Mouse (Mus musculus): ENCODE results near the gene Greb1. TPM values are rescaled to one million over a fixed set of nuclear protein-coding genes. Genes with fewer than 3 reads are reported as not detected.

Greb1 gene
- total RNA-seq, 2 experiments from 2014 or later, result 0.27 to 0.38 TPM

DNA sequence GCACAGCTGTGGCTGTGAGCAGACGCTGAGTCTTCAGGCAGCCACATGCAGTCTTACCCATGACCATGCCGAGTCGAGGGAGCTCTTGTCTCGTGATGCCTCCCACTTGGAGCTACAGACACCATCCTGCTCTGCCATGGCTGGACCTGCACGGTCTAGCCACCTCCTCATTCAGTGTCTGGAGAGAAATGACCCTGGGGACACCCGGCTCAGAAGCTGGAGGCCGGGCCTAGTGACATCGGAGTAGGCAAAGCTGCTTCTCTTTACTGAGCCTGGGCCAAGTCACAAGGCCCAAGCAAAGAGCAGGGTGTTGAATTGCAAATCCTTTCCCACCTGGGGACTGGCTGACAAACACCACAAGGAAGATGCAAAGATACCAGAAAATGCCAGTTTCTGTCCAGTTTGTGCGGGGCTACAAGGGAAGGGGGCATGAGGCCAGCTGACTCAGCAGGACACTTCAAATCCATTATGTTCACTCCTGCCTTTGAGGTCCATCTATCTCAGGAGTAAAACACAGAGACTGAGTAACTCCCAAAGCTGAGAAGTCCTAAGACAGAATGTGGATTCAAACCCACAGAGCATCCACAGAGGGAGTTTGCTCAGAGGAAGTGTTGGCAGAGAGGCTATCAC is 153.8 kb downstream of the Greb1 start:
- Histone ChIP-seq H3K27ac (no peak overlapping the region), H3K4me3 (no peak overlapping the region)
- no peak for TF ChIP-seq CTCF (conservative IDR thresholded peaks at IDR 0.05)
- DNase-seq (ENCODE audit: low spot score in 2 of 2), result no peak

- TF ChIP-seq CTCF (conservative IDR thresholded peaks at IDR 0.05), result no peak
- Histone ChIP-seq H3K27ac (no peak overlapping the region; the same call in 1 of the 2 replicates), H3K4me3 (no peak overlapping the region)
- no peak for DNase-seq (ENCODE audit: low spot score in 2 of 2)
Observed at GRCm38 (mm10) chr12:16644698-16645097, 156.0 kb downstream of the Greb1 start.

DNA sequence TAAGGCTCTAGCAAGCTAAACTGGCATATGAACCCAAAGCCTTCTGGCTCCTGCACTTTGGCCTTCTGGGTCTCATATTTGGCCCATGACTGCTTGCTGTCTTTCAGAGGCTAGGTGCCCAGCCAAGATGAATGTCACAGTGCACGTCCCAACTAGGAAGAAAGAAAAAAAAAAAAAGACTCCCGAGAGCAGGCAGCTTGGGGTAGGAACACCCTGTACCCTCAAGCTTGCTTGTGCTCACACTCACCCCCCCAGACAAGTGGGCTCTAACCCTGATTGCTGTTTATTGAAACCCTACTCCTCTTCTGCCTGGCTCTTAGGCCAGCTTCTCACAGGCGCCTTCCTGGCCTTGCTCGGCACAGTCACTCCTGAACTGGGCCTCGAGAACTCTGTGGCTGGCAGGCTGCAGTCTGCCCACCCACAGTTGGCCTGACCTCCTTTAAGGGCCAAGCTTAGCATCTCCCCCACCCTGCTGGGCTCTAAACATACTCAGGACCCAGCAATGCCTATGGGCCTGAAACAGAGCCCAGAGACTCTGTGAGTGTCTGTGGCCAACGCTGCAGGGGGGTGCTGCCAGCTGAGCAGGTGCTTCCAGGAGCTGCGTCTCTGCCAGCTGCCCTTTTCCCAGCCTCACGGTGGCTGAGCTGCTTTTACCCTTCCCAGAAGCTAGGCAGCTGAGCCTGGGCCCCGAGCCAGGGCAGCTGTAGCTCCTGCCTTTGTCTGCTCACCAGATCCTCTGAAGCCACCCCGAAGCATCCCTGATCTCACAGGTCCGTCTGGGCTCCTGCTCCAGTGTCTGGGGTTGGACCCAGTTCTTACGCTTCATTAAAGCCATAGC is 157.0 kb downstream of the Greb1 start:
- no peak for TF ChIP-seq CTCF (conservative IDR thresholded peaks at IDR 0.05)
- Histone ChIP-seq H3K27ac (peak overlapping the region; percentile 71), H3K4me3 (no peak overlapping the region)
- peak; percentile 32 to 37 for DNase-seq (ENCODE audit: low spot score in 2 of 2)

- Histone ChIP-seq H3K27ac (no peak overlapping the region), H3K4me3 (no peak overlapping the region)
- no peak for DNase-seq (ENCODE audit: low spot score in 2 of 2)
- TF ChIP-seq CTCF (conservative IDR thresholded peaks at IDR 0.05), result peak; percentile 75
Observed at GRCm38 (mm10) chr12:16642000-16642399, 158.7 kb downstream of the Greb1 start.

DNA sequence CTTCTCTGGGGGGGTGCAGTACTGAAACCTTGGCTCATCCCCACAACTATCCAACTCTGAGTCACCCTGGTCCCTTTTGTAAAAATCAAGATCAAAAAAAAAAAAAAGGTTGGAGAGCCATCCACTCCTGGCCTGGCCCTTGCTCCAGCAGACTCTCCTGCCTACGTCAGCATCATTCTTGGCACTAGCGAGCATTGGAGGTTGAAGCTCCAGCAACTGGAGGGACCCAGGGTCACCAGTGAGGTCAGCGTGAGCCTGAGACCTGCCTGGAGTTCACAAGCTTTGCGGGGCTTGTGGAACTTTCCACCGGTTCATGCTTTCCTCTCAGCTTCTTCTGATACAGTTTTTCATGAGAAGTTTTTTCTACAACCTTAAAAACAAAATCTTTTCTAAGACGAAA is 160.6 kb downstream of the Greb1 start:
- no peak for TF ChIP-seq CTCF (conservative IDR thresholded peaks at IDR 0.05)
- DNase-seq (ENCODE audit: low spot score in 2 of 2), result no peak
- Histone ChIP-seq H3K4me3 (no peak overlapping the region), H3K27ac (no peak overlapping the region)

DNA sequence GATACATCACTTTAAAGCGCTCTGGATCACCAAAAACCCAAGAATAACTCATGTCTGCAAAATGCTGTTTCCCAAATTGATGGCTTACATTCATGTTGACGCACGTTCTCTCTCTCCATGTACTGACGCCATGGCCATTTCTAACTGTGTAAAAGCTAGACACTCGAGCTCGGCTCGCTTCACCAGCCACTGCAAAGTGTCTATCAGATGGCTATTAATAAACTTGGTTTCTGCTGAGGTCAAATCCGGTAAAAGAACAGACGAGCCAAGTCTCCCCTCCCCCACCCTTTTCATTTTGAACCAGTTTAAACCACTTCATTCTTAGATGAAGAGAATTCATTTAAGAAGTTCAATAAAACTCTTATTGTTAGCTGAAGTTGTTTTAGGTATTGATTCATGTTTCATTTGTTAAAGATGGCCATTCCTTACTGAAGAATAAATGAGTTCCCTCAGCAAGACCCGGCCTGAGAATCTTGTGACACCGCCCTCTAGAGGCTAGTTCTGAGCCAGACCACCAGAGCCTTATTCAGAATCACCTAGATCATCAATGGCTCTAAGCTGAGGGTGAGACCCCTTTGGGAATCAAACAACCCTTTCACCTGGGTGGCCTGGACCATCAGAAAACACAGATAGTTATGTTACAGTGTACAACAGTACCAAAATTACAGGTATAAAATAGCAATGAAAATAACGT is 161.5 kb downstream of the Greb1 start:
- no peak for DNase-seq (ENCODE audit: low spot score in 2 of 2)
- TF ChIP-seq CTCF (conservative IDR thresholded peaks at IDR 0.05), result peak; percentile 74
- H3K27ac ChIP-seq, result no peak overlapping the region

DNA sequence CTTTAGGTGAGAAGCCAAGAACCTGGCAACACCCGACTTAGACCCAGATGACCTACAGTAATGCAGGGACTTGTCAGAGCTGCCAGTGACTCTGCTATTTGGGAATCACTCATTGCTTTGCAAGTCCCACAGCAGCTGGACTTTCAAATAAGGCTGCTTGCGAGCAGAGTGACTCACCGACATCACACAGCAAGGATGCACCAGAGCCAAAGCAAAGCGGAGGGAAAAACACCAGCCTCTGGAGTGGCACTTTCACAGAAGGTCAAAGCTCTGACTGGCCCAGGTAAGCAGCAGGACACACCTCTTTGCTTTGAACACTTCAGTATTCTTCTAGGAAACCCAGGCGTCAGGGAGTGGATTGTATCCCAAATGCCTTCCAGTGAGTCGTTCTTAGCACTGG is 164.9 kb downstream of the Greb1 start:
- H3K27ac ChIP-seq, result no peak overlapping the region
- no peak for DNase-seq (ENCODE audit: low spot score in 2 of 2)
- H3K4me3 ChIP-seq, result no peak overlapping the region
- TF ChIP-seq CTCF (conservative IDR thresholded peaks at IDR 0.05), result no peak

More for the DNA sequence above, 161.5 kb downstream of the Greb1 start:
- H3K4me3 ChIP-seq, result no peak overlapping the region

DNA sequence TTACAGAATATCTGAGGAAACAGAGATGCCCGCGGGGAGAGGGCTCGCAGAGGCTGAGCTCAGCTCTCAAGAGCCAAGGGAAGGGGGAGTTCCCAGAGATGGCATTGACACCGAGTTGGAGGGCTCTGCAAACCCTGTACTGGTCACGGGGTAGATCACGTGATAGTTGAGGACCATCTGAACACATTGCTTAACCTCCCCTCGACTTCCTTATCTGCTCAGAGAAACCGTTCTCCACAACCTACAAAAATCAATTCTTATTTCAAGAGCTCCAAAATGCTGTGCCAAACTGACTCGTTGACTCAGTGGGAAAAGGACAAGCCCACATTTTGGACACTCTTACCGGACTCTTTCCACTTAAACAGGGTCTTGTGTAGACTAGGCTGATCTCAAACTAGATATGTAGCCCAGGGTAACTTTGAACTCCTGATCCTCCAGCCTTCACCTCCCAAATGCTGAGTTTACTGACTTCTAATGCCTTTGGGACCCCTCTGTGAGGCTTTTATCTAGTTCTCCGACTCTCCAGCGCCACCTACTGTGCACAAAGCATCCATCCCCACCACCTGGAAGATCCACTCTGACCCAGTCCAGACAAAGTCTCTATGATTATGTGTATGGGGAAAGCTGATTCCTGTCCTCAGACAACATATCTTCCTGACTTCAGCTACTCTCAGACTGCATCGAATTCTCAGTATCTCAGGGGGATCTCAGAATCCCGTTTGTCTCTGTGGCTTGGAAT is 166.4 kb downstream of the Greb1 start:
- TF ChIP-seq CTCF (conservative IDR thresholded peaks at IDR 0.05), result peak; percentile 97
- H3K27ac ChIP-seq, result no peak overlapping the region
- peak in 1 of 2 experiments; percentile 49 for DNase-seq (ENCODE audit: low spot score in 2 of 2)
- no peak overlapping the region for H3K4me3 ChIP-seq

- no peak for DNase-seq (ENCODE audit: low spot score in 2 of 2)
- no peak overlapping the region for H3K4me3 ChIP-seq
Observed at GRCm38 (mm10) chr12:16633235-16633634, 167.5 kb downstream of the Greb1 start.

GRCm38 (mm10) chr12:16631423-16631822 is 169.3 kb downstream of the Greb1 start:
- DNase-seq (ENCODE audit: low spot score in 2 of 2), result no peak
- Histone ChIP-seq H3K4me3 (no peak overlapping the region), H3K27ac (no peak overlapping the region)
- no peak for TF ChIP-seq CTCF (conservative IDR thresholded peaks at IDR 0.05)

More at GRCm38 (mm10) chr12:16633235-16633634, 167.5 kb downstream of the Greb1 start:
- TF ChIP-seq CTCF (conservative IDR thresholded peaks at IDR 0.05), result no peak
- H3K27ac ChIP-seq, result no peak overlapping the region

DNA sequence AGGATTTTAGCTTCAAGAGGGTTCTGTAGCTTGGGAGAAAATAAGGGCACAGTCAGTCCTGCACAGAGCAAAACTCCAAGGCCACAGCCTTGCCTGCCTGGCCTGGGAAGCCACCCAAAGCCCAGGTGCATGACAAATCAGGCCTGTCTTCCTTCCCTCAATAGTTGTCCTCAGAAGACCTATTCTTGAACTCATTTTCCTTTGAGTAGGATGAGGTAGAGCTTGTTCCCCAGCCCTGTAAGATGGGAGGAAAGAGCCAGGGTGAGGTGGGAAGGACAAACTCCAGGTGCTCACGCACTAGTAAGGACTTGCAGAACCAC is 169.9 kb downstream of the Greb1 start:
- TF ChIP-seq CTCF (conservative IDR thresholded peaks at IDR 0.05), result no peak
- H3K27ac ChIP-seq, result no peak overlapping the region
- no peak overlapping the region for H3K4me3 ChIP-seq
- no peak for DNase-seq (ENCODE audit: low spot score in 2 of 2)

DNA sequence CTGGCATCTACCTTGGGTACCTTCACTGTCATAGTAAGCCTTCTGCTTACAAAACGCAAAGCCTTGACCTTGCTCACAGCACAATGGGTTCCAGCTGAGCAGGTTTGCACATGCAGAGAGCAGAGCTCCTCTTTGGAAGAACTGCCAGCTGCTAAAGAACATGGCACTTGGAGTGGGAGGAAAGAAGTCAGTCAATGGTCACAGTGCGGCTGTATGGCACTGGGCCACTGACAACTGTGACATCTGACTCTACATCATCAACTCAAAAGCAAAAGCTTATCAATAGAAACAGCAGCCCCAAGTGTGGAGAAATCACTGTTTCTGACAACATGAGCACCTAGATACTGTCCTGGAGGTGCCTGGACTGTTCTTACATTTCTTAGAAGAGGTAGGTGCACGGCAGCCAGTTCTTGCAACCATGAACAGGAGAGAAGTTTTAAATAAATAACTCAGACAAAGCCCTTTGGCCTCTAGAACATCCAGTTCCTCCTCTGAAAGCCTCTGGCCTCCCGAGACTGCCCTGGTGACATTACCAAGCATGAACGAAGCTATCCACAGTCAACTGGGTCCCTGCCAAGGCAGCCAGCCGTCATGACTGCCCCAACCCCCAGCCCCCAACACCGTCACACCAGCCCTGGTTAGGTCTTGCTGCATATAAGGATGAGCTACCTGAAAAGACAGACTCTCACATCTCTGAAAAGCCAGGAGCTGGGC is 170.4 kb downstream of the Greb1 start:
- no peak for DNase-seq (ENCODE audit: low spot score in 2 of 2)
- Histone ChIP-seq H3K4me3 (no peak overlapping the region), H3K27ac (no peak overlapping the region)
- TF ChIP-seq CTCF (conservative IDR thresholded peaks at IDR 0.05), result no peak

Small RNA genes lying within 50 kb of the gene (microRNA-seq; reads per million reads assigned to microRNA genes)
- gene Gm44305, result 0 reads per million in 2 experiments

Other genes with a start within 250 kb of the Greb1 start
- gene Lpin1, start 189.9 kb downstream of the Greb1 start, total RNA-seq (2021), result 10 to 100 TPM; 25.3 to 27.6 TPM
- gene Ntsr2, start 147.5 kb downstream of the Greb1 start, total RNA-seq (2021), result 100 to 1,000 TPM; 189 to 208 TPM
- gene E2f6, start 10.1 kb upstream of the Greb1 start, total RNA-seq (2021), result 10 to 100 TPM; 28.3 to 32.7 TPM
- gene Rock2, start 94.0 kb upstream of the Greb1 start, total RNA-seq (2021), result 100 to 1,000 TPM; 131 to 133 TPM
- under 1 TPM; 0.56 to 0.61 TPM for gene Pqlc3, start 199.5 kb upstream of the Greb1 start, total RNA-seq (2021)
- gene 2410004P03Rik, start 210.8 kb upstream of the Greb1 start, total RNA-seq (2021), result under 1 TPM; 0.52 to 0.61 TPM

Data from layer of hippocampus, adult 2 months (tissue).